In genomic region chr4:118446415-118447153, GRCm38 (mm10) we compare ENCODE assay signal across 8 mouse cellular contexts. TPM values are rescaled to one million over a fixed set of nuclear protein-coding genes. Genes with fewer than 3 reads are reported as not detected.
DNase-seq lines count a peak whose midpoint lies in the region; ATAC-seq lines count a peak whose summit lies in the region.

No protein-coding gene starts in this region.

- H3K27ac ChIP-seq in heart, embryonic 12.5 days (ENCODE audit: poor library complexity, severe bottlenecking) = no peak overlapping the region
- no peak overlapping the region for H3K27ac ChIP-seq in brown adipose tissue, adult 24 weeks (replicated peaks; ENCODE audit: low read depth, low read length)
- H3K27ac ChIP-seq in hindbrain, embryonic 16.5 days (ENCODE audit: low read depth, low read length) = 0 out of 2 replicates have a peak overlapping the region, but pooled peaks have one; percentile 13
- H3K27ac ChIP-seq in midbrain, embryonic 14.5 days (replicated peaks; ENCODE audit: low read depth, low read length) = no peak overlapping the region

- peak overlapping the region; percentile 72 for H3K4me2 ChIP-seq in heart, embryonic 12.5 days
- H3K4me2 ChIP-seq in hindbrain, embryonic 16.5 days (ENCODE audit: low read length) = peak overlapping the region; percentile 94
- peak overlapping the region; percentile 73 for H3K4me2 ChIP-seq in midbrain, embryonic 14.5 days (ENCODE audit: low read length)

- peaks cover 12% of the 10 kb centered on the region; the same call in 1 of the 2 replicates for H3K27me3 ChIP-seq in heart, embryonic 12.5 days (replicated peaks)
- no peaks in the 10 kb centered on the region for H3K27me3 ChIP-seq in hindbrain, embryonic 16.5 days (replicated peaks; ENCODE audit: control insufficient read depth, insufficient read depth, low read length)
- no peaks in the 10 kb centered on the region for H3K27me3 ChIP-seq in midbrain, embryonic 14.5 days (ENCODE audit: control insufficient read depth, insufficient read depth, low read length)

- H3K4me1 ChIP-seq in heart, embryonic 12.5 days (replicated peaks) = peaks cover 5% of the 10 kb centered on the region; the same call in 1 of the 2 replicates
- H3K4me1 ChIP-seq in brown adipose tissue, adult 24 weeks (ENCODE audit: control insufficient read depth, insufficient read depth, insufficient read length, low read length) = peaks cover 5% of the 10 kb centered on the region; the same call in 1 of the 2 replicates
- H3K4me1 ChIP-seq in hindbrain, embryonic 16.5 days (ENCODE audit: control insufficient read depth, insufficient read depth, low read depth, low read length) = peaks cover 10% of the 10 kb centered on the region
- H3K4me1 ChIP-seq in midbrain, embryonic 14.5 days (ENCODE audit: control insufficient read depth, insufficient read depth, low read length) = no peaks in the 10 kb centered on the region

- 42% methylated on average over 24 of the region's 24 CpGs for WGBS in heart, embryonic 12.5 days
- 19% methylated on average over 24 of the region's 24 CpGs for WGBS in hindbrain, embryonic 16.5 days
- 17% methylated on average over 24 of the region's 24 CpGs for WGBS in midbrain, embryonic 14.5 days

- intact Hi-C loops in heart, postnatal 10 days (cut with DNase I) = loop anchor here (5.0 kb wide), 3 partner anchors 41 to 121 kb away; no protein-coding TSS in a partner anchor

- DNase-seq in heart, postnatal 10 days = no peak
- peak; percentile 43 for DNase-seq in midbrain, embryonic 14.5 days
- no peak for DNase-seq in cerebellum, adult 11 months
- DNase-seq in left cerebral cortex, adult 11 months (ENCODE audit: low spot score) = no peak
- no peak for DNase-seq in gastrocnemius, adult 18-20 months (ENCODE audit: low spot score)

- H3K36me3 ChIP-seq in heart, embryonic 12.5 days = no peaks in the 10 kb centered on the region
- H3K36me3 ChIP-seq in hindbrain, embryonic 16.5 days (ENCODE audit: control insufficient read depth, insufficient read depth, low read length) = no peaks in the 10 kb centered on the region
- no peaks in the 10 kb centered on the region for H3K36me3 ChIP-seq in midbrain, embryonic 14.5 days (ENCODE audit: control insufficient read depth, insufficient read depth, low read length)

- peak overlapping the region; percentile 37 for H3K4me3 ChIP-seq in heart, embryonic 12.5 days
- peak overlapping the region; percentile 42 for H3K4me3 ChIP-seq in brown adipose tissue, adult 24 weeks (ENCODE audit: insufficient read depth, low read depth, low read length)
- H3K4me3 ChIP-seq in hindbrain, embryonic 16.5 days (ENCODE audit: low read length) = peak overlapping the region; percentile 49
- H3K4me3 ChIP-seq in midbrain, embryonic 14.5 days (replicated peaks; ENCODE audit: low read depth, low read length) = peak overlapping the region; percentile 36

- no peak overlapping the region for H3K9ac ChIP-seq in heart, embryonic 12.5 days
- H3K9ac ChIP-seq in hindbrain, embryonic 16.5 days (ENCODE audit: low read depth, low read length) = peak overlapping the region; percentile 66
- H3K9ac ChIP-seq in midbrain, embryonic 14.5 days (replicated peaks; ENCODE audit: low read length) = peak overlapping the region; percentile 47

- no peaks in the 10 kb centered on the region for H3K9me3 ChIP-seq in heart, embryonic 12.5 days (replicated peaks)
- H3K9me3 ChIP-seq in hindbrain, embryonic 16.5 days (ENCODE audit: control insufficient read depth, low read length) = no peaks in the 10 kb centered on the region
- H3K9me3 ChIP-seq in midbrain, embryonic 14.5 days (ENCODE audit: control insufficient read depth, low read length) = no peaks in the 10 kb centered on the region

- no peak for ATAC-seq in heart, embryonic 12.5 days (ENCODE audit: insufficient number of reproducible peaks, low FRiP score)
- ATAC-seq in hindbrain, embryonic 16.5 days = peak; percentile 68
- ATAC-seq in midbrain, embryonic 14.5 days (ENCODE audit: low FRiP score, low TSS enrichment) = no peak

RNA-seq across cellular contexts. Expression of gene Cdc20, which starts 9.4 kb away (rescaled TPM):
- polyA plus RNA-seq in heart, embryonic 12.5 days (2016; fragmentation: Nextera tagmentation; extraction: Ambion mirVana) = 157 and 163 TPM in 2 replicates
- total RNA-seq in heart, postnatal 10 days (2021) = 10 to 100 TPM; 24.9 to 25.3 TPM
- polyA plus RNA-seq in brown adipose tissue, adult 24 weeks (2012; ENCODE audit: insufficient read depth, insufficient read length, missing spikeins) = 1.6 TPM in 1 of 2 replicates, not detected in the other
- 39.6 and 53.7 TPM in 2 replicates for polyA plus RNA-seq in hindbrain, embryonic 16.5 days (2015; fragmentation: Nextera tagmentation; extraction: Ambion mirVana)
- polyA plus RNA-seq in midbrain, embryonic 14.5 days (2014; fragmentation: Nextera tagmentation; extraction: Ambion mirVana) = 29.6 and 47.3 TPM in 2 replicates
- total RNA-seq in gastrocnemius, adult 18-20 months (2021) = under 1 TPM in 1 of 2 experiments, not detected in 1; 0.32 TPM

RNA-seq across cellular contexts. Expression of gene Mpl, which starts 10.7 kb away (rescaled TPM):
- polyA plus RNA-seq in heart, embryonic 12.5 days (2016; fragmentation: Nextera tagmentation; extraction: Ambion mirVana) = 2.9 and 3.9 TPM in 2 replicates
- total RNA-seq in heart, postnatal 10 days (2021) = under 1 TPM; 0.12 to 0.34 TPM
- polyA plus RNA-seq in brown adipose tissue, adult 24 weeks (2012; ENCODE audit: insufficient read depth, insufficient read length, missing spikeins) = not detected in 2 replicates
- polyA plus RNA-seq in hindbrain, embryonic 16.5 days (2015; fragmentation: Nextera tagmentation; extraction: Ambion mirVana) = 0.27 and 0.31 TPM in 2 replicates
- polyA plus RNA-seq in midbrain, embryonic 14.5 days (2014; fragmentation: Nextera tagmentation; extraction: Ambion mirVana) = 0.13 TPM in 1 of 2 replicates, not detected in the other
- not detected for total RNA-seq in gastrocnemius, adult 18-20 months (2021)

RNA-seq across cellular contexts. Expression of gene Elovl1, which starts 18.7 kb away (rescaled TPM):
- polyA plus RNA-seq in heart, embryonic 12.5 days (2016; fragmentation: Nextera tagmentation; extraction: Ambion mirVana) = 52.2 and 57.1 TPM in 2 replicates
- 10 to 100 TPM; 37.5 to 37.7 TPM for total RNA-seq in heart, postnatal 10 days (2021)
- polyA plus RNA-seq in brown adipose tissue, adult 24 weeks (2012; ENCODE audit: insufficient read depth, insufficient read length, missing spikeins) = 9.4 and 10.7 TPM in 2 replicates
- 36.5 and 36.6 TPM in 2 replicates for polyA plus RNA-seq in hindbrain, embryonic 16.5 days (2015; fragmentation: Nextera tagmentation; extraction: Ambion mirVana)
- 14.0 and 25.0 TPM in 2 replicates for polyA plus RNA-seq in midbrain, embryonic 14.5 days (2014; fragmentation: Nextera tagmentation; extraction: Ambion mirVana)
- 1 to 10 TPM; 5.0 to 6.9 TPM for total RNA-seq in gastrocnemius, adult 18-20 months (2021)

RNA-seq across cellular contexts. Expression of gene Med8, which starts 37.4 kb away (rescaled TPM):
- polyA plus RNA-seq in heart, embryonic 12.5 days (2016; fragmentation: Nextera tagmentation; extraction: Ambion mirVana) = 79.7 and 81.3 TPM in 2 replicates
- 10 to 100 TPM; 44.3 to 46.2 TPM for total RNA-seq in heart, postnatal 10 days (2021)
- 38.0 and 38.3 TPM in 2 replicates for polyA plus RNA-seq in brown adipose tissue, adult 24 weeks (2012; ENCODE audit: insufficient read depth, insufficient read length, missing spikeins)
- 94.7 and 99.3 TPM in 2 replicates for polyA plus RNA-seq in hindbrain, embryonic 16.5 days (2015; fragmentation: Nextera tagmentation; extraction: Ambion mirVana)
- polyA plus RNA-seq in midbrain, embryonic 14.5 days (2014; fragmentation: Nextera tagmentation; extraction: Ambion mirVana) = 89.6 and 109 TPM in 2 replicates
- 10 to 100 TPM; 38.6 to 39.2 TPM for total RNA-seq in gastrocnemius, adult 18-20 months (2021)

RNA-seq across cellular contexts. Expression of gene Szt2, which starts 37.5 kb away (rescaled TPM):
- polyA plus RNA-seq in heart, embryonic 12.5 days (2016; fragmentation: Nextera tagmentation; extraction: Ambion mirVana) = 6.7 and 8.5 TPM in 2 replicates
- total RNA-seq in heart, postnatal 10 days (2021) = 10 to 100 TPM; 12.8 to 12.9 TPM
- polyA plus RNA-seq in brown adipose tissue, adult 24 weeks (2012; ENCODE audit: insufficient read depth, insufficient read length, missing spikeins) = 4.0 and 6.1 TPM in 2 replicates
- polyA plus RNA-seq in hindbrain, embryonic 16.5 days (2015; fragmentation: Nextera tagmentation; extraction: Ambion mirVana) = 8.0 and 8.7 TPM in 2 replicates
- 13.2 and 14.7 TPM in 2 replicates for polyA plus RNA-seq in midbrain, embryonic 14.5 days (2014; fragmentation: Nextera tagmentation; extraction: Ambion mirVana)
- total RNA-seq in gastrocnemius, adult 18-20 months (2021) = 1 to 10 TPM; 4.6 to 5.6 TPM

Comparison
In these comparisons a context has a peak if more than half of its experiments do, and no peak if none do; other contexts are left out.
1. RNA of gene Cdc20, which starts 9.4 kb away (polyA plus RNA-seq): 157 to 163 TPM in heart, embryonic 12.5 days, 29.6 to 47.3 TPM in midbrain, embryonic 14.5 days and 39.6 to 53.7 TPM in hindbrain, embryonic 16.5 days; 1.6 TPM in brown adipose tissue, adult 24 weeks; every median in the first group is over 10 times any median in the second.
2. Peak in every context shown above with its lines, with median percentiles within 50 percentile points of each other: H3K4me2 ChIP-seq and H3K4me3 ChIP-seq.